ENCODE assay signal across 12 mouse cellular contexts in the genomic region with DNA sequence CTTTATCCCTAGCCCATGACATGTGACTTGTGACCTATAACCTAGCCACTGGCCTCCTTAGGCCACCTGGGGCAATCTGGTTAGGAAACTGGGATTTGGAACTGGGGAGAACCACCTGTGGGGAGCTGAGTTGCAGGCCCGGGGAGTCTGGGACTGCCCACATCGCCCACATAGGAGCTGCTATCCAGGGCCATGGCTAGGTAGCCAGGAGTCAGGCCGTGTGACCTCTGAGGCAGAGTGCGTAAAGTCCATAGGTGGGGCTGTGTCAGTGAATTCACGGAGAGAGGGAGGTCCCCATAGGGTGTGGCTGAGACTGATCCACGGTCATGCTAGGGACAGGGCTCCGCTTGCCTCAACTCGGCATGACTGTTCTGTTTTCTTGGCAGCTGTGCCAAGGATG.
DNase-seq lines count a peak whose midpoint lies in the region; ATAC-seq and TF ChIP-seq lines count a peak whose summit lies in the region.
"Had no signal": no experiment of that assay in that cellular context is flagged by ENCODE, and none has a peak within 500 bp of the region (broad histone marks: within the 10 kb centered on the region; RNA-seq: fewer than 3 reads in every experiment).

No protein-coding gene starts in this region.

- ATAC-seq in hindbrain, postnatal 0 days, result no peak
- ATAC-seq in midbrain, embryonic 16.5 days, result peak; percentile 26; the same call in 1 of the 2 replicates
- no peak for ATAC-seq in midbrain, embryonic 14.5 days (ENCODE audit: low FRiP score, low TSS enrichment)
- ATAC-seq: liver, postnatal 0 days; midbrain, embryonic 13.5 days had no signal

- TF ChIP-seq CTCF in hindbrain, postnatal 0 days (IDR thresholded peaks at IDR 0.05; ENCODE audit: low read depth), result no peak

- H3K9ac ChIP-seq in hindbrain, postnatal 0 days (replicated peaks; ENCODE audit: low read length), result no peak overlapping the region
- H3K9ac ChIP-seq in midbrain, embryonic 16.5 days (ENCODE audit: low read depth, low read length), result no peak overlapping the region
- no peak overlapping the region for H3K9ac ChIP-seq in midbrain, embryonic 14.5 days (replicated peaks; ENCODE audit: low read length)
- H3K9ac ChIP-seq: liver, postnatal 0 days; midbrain, embryonic 13.5 days had no signal

- no peaks in the 10 kb centered on the region for H3K36me3 ChIP-seq in hindbrain, embryonic 10.5 days
- no peaks in the 10 kb centered on the region for H3K36me3 ChIP-seq in hindbrain, postnatal 0 days (ENCODE audit: insufficient read depth, low read length)
- no peaks in the 10 kb centered on the region for H3K36me3 ChIP-seq in midbrain, embryonic 16.5 days (ENCODE audit: control insufficient read depth, insufficient read depth, low read length)
- H3K36me3 ChIP-seq in midbrain, embryonic 14.5 days (ENCODE audit: control insufficient read depth, insufficient read depth, low read length), result no peaks in the 10 kb centered on the region
- H3K36me3 ChIP-seq: embryonic facial prominence, embryonic 12.5 days; midbrain, embryonic 13.5 days had no signal

- no peaks in the 10 kb centered on the region for H3K9me3 ChIP-seq in hindbrain, embryonic 10.5 days
- H3K9me3 ChIP-seq in hindbrain, postnatal 0 days (ENCODE audit: low read length), result no peaks in the 10 kb centered on the region
- no peaks in the 10 kb centered on the region for H3K9me3 ChIP-seq in midbrain, embryonic 16.5 days (replicated peaks; ENCODE audit: control insufficient read depth, low read length, poor library complexity, severe bottlenecking)
- H3K9me3 ChIP-seq in midbrain, embryonic 14.5 days (ENCODE audit: control insufficient read depth, low read length), result no peaks in the 10 kb centered on the region
- H3K9me3 ChIP-seq: embryonic facial prominence, embryonic 12.5 days; midbrain, embryonic 13.5 days had no signal

- H3K27me3 ChIP-seq in hindbrain, embryonic 10.5 days (ENCODE audit: insufficient read depth, poor library complexity, severe bottlenecking), result no peaks in the 10 kb centered on the region
- no peaks in the 10 kb centered on the region for H3K27me3 ChIP-seq in hindbrain, postnatal 0 days (ENCODE audit: insufficient read depth, low read length)
- no peaks in the 10 kb centered on the region for H3K27me3 ChIP-seq in midbrain, embryonic 16.5 days (ENCODE audit: control insufficient read depth, insufficient read depth, low read depth, low read length)
- H3K27me3 ChIP-seq in midbrain, embryonic 14.5 days (ENCODE audit: control insufficient read depth, insufficient read depth, low read length), result no peaks in the 10 kb centered on the region
- H3K27me3 ChIP-seq: embryonic facial prominence, embryonic 12.5 days; midbrain, embryonic 13.5 days had no signal

- peak overlapping the region; percentile 41; the same call in 1 of the 2 replicates for H3K27ac ChIP-seq in hindbrain, embryonic 10.5 days
- no peak overlapping the region for H3K27ac ChIP-seq in hindbrain, postnatal 0 days
- H3K27ac ChIP-seq in midbrain, embryonic 16.5 days (ENCODE audit: low read length), result no peak overlapping the region
- H3K27ac ChIP-seq in midbrain, embryonic 14.5 days (replicated peaks; ENCODE audit: low read depth, low read length), result no peak overlapping the region
- H3K27ac ChIP-seq: embryonic facial prominence, embryonic 12.5 days; midbrain, embryonic 13.5 days had no signal

- no peak overlapping the region for H3K4me2 ChIP-seq in hindbrain, postnatal 0 days (ENCODE audit: low read depth, low read length)
- no peak overlapping the region for H3K4me2 ChIP-seq in midbrain, embryonic 16.5 days (ENCODE audit: low read length)
- no peak overlapping the region for H3K4me2 ChIP-seq in midbrain, embryonic 14.5 days (ENCODE audit: low read length)
- H3K4me2 ChIP-seq: embryonic facial prominence, embryonic 12.5 days; midbrain, embryonic 13.5 days had no signal

- 75% methylated on average over 8 of the region's 8 CpGs for WGBS in hindbrain, embryonic 10.5 days
- 50% methylated on average over 8 of the region's 8 CpGs for WGBS in hindbrain, postnatal 0 days
- WGBS in midbrain, embryonic 16.5 days, result 69% methylated on average over 8 of the region's 8 CpGs
- whole genome bisulfite sequencing in midbrain, embryonic 14.5 days, result 78% methylated on average over 8 of the region's 8 CpGs
- 45% methylated on average over 8 of the region's 8 CpGs for WGBS in large intestine, adult 2 months

- H3K4me3 ChIP-seq in hindbrain, embryonic 10.5 days, result no peak overlapping the region
- no peak overlapping the region for H3K4me3 ChIP-seq in hindbrain, postnatal 0 days (ENCODE audit: low read length)
- no peak overlapping the region for H3K4me3 ChIP-seq in midbrain, embryonic 16.5 days (ENCODE audit: low read depth, low read length)
- H3K4me3 ChIP-seq in midbrain, embryonic 14.5 days (replicated peaks; ENCODE audit: low read depth, low read length), result no peak overlapping the region
- H3K4me3 ChIP-seq: embryonic facial prominence, embryonic 12.5 days; midbrain, embryonic 13.5 days had no signal

- H3K4me1 ChIP-seq in hindbrain, embryonic 10.5 days (replicated peaks), result peaks cover 53% of the 10 kb centered on the region
- peaks cover 16% of the 10 kb centered on the region for H3K4me1 ChIP-seq in hindbrain, postnatal 0 days (ENCODE audit: insufficient read depth, low read length)
- H3K4me1 ChIP-seq in midbrain, embryonic 16.5 days (ENCODE audit: control insufficient read depth, insufficient read depth, low read length), result peaks cover 2% of the 10 kb centered on the region; the same call in 1 of the 2 replicates
- H3K4me1 ChIP-seq in midbrain, embryonic 14.5 days (ENCODE audit: control insufficient read depth, insufficient read depth, low read length), result no peaks in the 10 kb centered on the region

- no peak for DNase-seq in hindbrain, embryonic 10.5 days (ENCODE audit: low spot score)
- DNase-seq in hindbrain, postnatal 0 days (ENCODE audit: low spot score), result no peak
- DNase-seq in midbrain, embryonic 14.5 days, result no peak
- peak; percentile 16 for DNase-seq in large intestine, adult 2 months (ENCODE audit: low read depth, low spot score)
- no peak for DNase-seq in adrenal gland, adult 8-10 months
- no peak for DNase-seq in urinary bladder, adult 2 months (ENCODE audit: low spot score)
- DNase-seq: kidney, adult 8-10 months; liver, postnatal 0 days; right cerebral cortex, postnatal 25 days had no signal
